Mouse (Mus musculus) urinary bladder, adult 18-20 months (tissue): ENCODE measurements at regions not wholly inside any gene's neighbourhood (a gene's known extent, or its start where the extent isn't known, plus 50 kb on each side); places are given as distances from the start of the nearest gene placed in this dataset.

Experiments used
- DNase-seq, 2 experiments: peaks; one replicate each; pipeline ENCODE4 v3.0.0; 2022; ENCODE audit warnings: low spot score in 2 of 2, mixed read lengths in 2 of 2

- no peak for DNase-seq
Observed at GRCm38 (mm10) chr15:38608207-38608870, 1183.0 kb downstream of the 4930447A16Rik start.

- DNase-seq = no peak
Observed at GRCm38 (mm10) chr15:38609522-38609921, 1184.2 kb downstream of the 4930447A16Rik start.
